Mouse (Mus musculus) heart, adult 2 months (tissue): ENCODE data around the gene Lig3.

Experiments used
- CTCF ChIP-seq: fragments of 200-600 bp; IDR thresholded peaks from 2 replicates; pipeline ENCODE4 v1.8.1; 2022; ENCODE audit warnings: antibody characterized with exemption, mild to moderate bottlenecking, moderate library complexity
- EP300 ChIP-seq: fragments of 200-500 bp; IDR thresholded peaks from 2 replicates; pipeline ENCODE4 v1.6.1; 2011; ENCODE audit warnings: low read depth, low read length, control low read depth; ENCODE audit not compliant: insufficient read depth

GRCm38 (mm10) chr11:82755919-82756318, 25.0 kb upstream of the Lig3 start:
- TF ChIP-seq EP300, result no peak
- TF ChIP-seq CTCF, result no peak
